Mouse (Mus musculus) retina, postnatal 7 days (tissue): ENCODE data around the gene 2610528J11Rik.
"Not testable (repeated sequence)": the region's sequence is repeated elsewhere in the genome, so short reads cannot be mapped to it uniquely, and the experiment has no call there.

Experiments
- DNase-seq: peaks from one replicate; pipeline ENCODE4 v3.0.0-alpha.2; 2012; ENCODE audit warnings: low read depth, low spot score

Gene 2610528J11Rik

GRCm38 (mm10) chr4:118526408-118527334, at the start of gene 2610528J11Rik:
Gene 2610528J11Rik, plus strand, starts transcription at chr4:118526999.
- DNase-seq, result no peak

GRCm38 (mm10) chr4:118489717-118490132, 37.1 kb upstream of the 2610528J11Rik start, which contains the start of gene Tie1:
Gene Tie1, minus strand, starts transcription at chr4:118490061.
- no peak for DNase-seq

GRCm38 (mm10) chr4:118490461-118490860, 36.3 kb upstream of the 2610528J11Rik start:
- DNase-seq, result no peak

- no peak for DNase-seq
Observed at GRCm38 (mm10) chr4:118500171-118500724, 26.6 kb upstream of the 2610528J11Rik start.

- no peak for DNase-seq
Observed at GRCm38 (mm10) chr4:118500792-118501191, 26.0 kb upstream of the 2610528J11Rik start.

GRCm38 (mm10) chr4:118505551-118505950, 21.2 kb upstream of the 2610528J11Rik start:
- DNase-seq, result no peak

- not testable (repeated sequence) for DNase-seq
Observed at GRCm38 (mm10) chr4:118507171-118507570, 19.6 kb upstream of the 2610528J11Rik start.

GRCm38 (mm10) chr4:118509050-118509449, 17.7 kb upstream of the 2610528J11Rik start:
- DNase-seq, result no peak

- no peak for DNase-seq
Observed at GRCm38 (mm10) chr4:118516699-118517496, 9.9 kb upstream of the 2610528J11Rik start.

GRCm38 (mm10) chr4:118517497-118518146, 9.2 kb upstream of the 2610528J11Rik start:
- no peak for DNase-seq

- DNase-seq, result no peak
Observed at GRCm38 (mm10) chr4:118518208-118518607, 8.6 kb upstream of the 2610528J11Rik start.

- DNase-seq, result no peak
Observed at GRCm38 (mm10) chr4:118522248-118522647, 4.6 kb upstream of the 2610528J11Rik start.

- DNase-seq, result no peak
Observed at GRCm38 (mm10) chr4:118523976-118524375, 2.8 kb upstream of the 2610528J11Rik start.

GRCm38 (mm10) chr4:118525779-118526178, 1.0 kb upstream of the 2610528J11Rik start:
- DNase-seq, result no peak

GRCm38 (mm10) chr4:118527335-118527681, 509 bp downstream of the 2610528J11Rik start:
- DNase-seq, result no peak

GRCm38 (mm10) chr4:118527720-118528119, 921 bp downstream of the 2610528J11Rik start:
- no peak for DNase-seq

- no peak for DNase-seq
Observed at GRCm38 (mm10) chr4:118532663-118533062, 5.9 kb downstream of the 2610528J11Rik start.

GRCm38 (mm10) chr4:118533156-118533555, 6.4 kb downstream of the 2610528J11Rik start:
- DNase-seq, result no peak

GRCm38 (mm10) chr4:118533605-118534004, 6.8 kb downstream of the 2610528J11Rik start:
- DNase-seq, result no peak

GRCm38 (mm10) chr4:118535610-118536009, 8.8 kb downstream of the 2610528J11Rik start:
- no peak for DNase-seq

- DNase-seq, result no peak
Observed at GRCm38 (mm10) chr4:118537801-118538200, 11.0 kb downstream of the 2610528J11Rik start.
